Mouse (Mus musculus) ES-Bruce4 (cell line): ENCODE measurements around the gene Aym1.

Source experiments
- CTCF ChIP-seq: IDR thresholded peaks from one replicate; pipeline ENCODE4 v1.8.1; 2011; ENCODE audit warnings: low read depth, low read length
- POLR2A ChIP-seq: IDR thresholded peaks from one replicate; pipeline ENCODE4 v1.8.1; 2011; ENCODE audit warnings: low read length; ENCODE audit not compliant: insufficient read depth

GRCm38 (mm10) chr5:113375783-113376182 is 18.7 kb downstream of the Aym1 start:
- TF ChIP-seq POLR2A (no peak), CTCF (peak; percentile 62)
